Mouse (Mus musculus) liver, embryonic 12.5 days (tissue): Measurements from ENCODE around the gene Zc3h12c. TPM values are rescaled to one million over a fixed set of nuclear protein-coding genes. Genes with fewer than 3 reads are reported as not detected.

Experiments used
- ATAC-seq: fragments of 200-750 bp; cut with Nextera tagmentation; 2 replicates; pipeline ENCODE4 v1.8.0; 2017; ENCODE audit warnings: moderate number of reproducible peaks, mild to moderate bottlenecking, moderate library complexity
- H3K27ac ChIP-seq: fragments of 300-500 bp; sonication (generic); 2 replicates; pipeline ENCODE4 v1.5.1; 2016; ENCODE audit warnings: mild to moderate bottlenecking
- H3K27me3 ChIP-seq: fragments of 300-500 bp; sonication (generic); replicated peaks from 2 replicates; pipeline ENCODE4 v1.6.1; 2016; ENCODE audit warnings: mild to moderate bottlenecking, moderate library complexity
- H3K36me3 ChIP-seq: fragments of 300-500 bp; sonication (generic); 2 replicates; pipeline ENCODE4 v1.6.1; 2016; ENCODE audit warnings: mild to moderate bottlenecking, moderate library complexity
- H3K4me1 ChIP-seq: fragments of 300-500 bp; sonication (generic); 2 replicates; pipeline ENCODE4 v1.6.1; 2016
- H3K4me2 ChIP-seq: fragments of 300-500 bp; sonication (generic); 2 replicates; pipeline ENCODE4 v1.6.1; 2016; ENCODE audit warnings: mild to moderate bottlenecking, moderate library complexity
- H3K4me3 ChIP-seq: fragments of 300-500 bp; sonication (generic); 2 replicates; pipeline ENCODE4 v1.5.1; 2016; ENCODE audit warnings: mild to moderate bottlenecking, moderate library complexity
- H3K9ac ChIP-seq: fragments of 300-500 bp; sonication (generic); 2 replicates; pipeline ENCODE4 v1.6.1; 2016; ENCODE audit warnings: mild to moderate bottlenecking, moderate library complexity
- H3K9me3 ChIP-seq: fragments of 300-500 bp; sonication (generic); replicated peaks from 2 replicates; pipeline ENCODE4 v1.6.1; 2016; ENCODE audit warnings: mild to moderate bottlenecking, moderate library complexity
- whole genome bisulfite sequencing: fragments of 180-500 bp; shearing (Covaris S2); methylation state at CpG from one replicate; pipeline ENCODE4 v1.1.7; 2016; ENCODE audit not compliant: insufficient replicate concordance; 5-methylcytosine and 5-hydroxymethylcytosine counted together
- polyA plus RNA-seq: library from polyadenylated mRNA; unstranded; fragments of >200 nt; fragmentation: Nextera tagmentation; extraction: Ambion mirVana; gene quantifications from 2 replicates; pipeline ENCODE4 v1.2.1, GENCODE M21; 2016

Gene Zc3h12c
- polyA plus RNA-seq, 1 experiment from 2014 or later: 0.73 TPM

DNA sequence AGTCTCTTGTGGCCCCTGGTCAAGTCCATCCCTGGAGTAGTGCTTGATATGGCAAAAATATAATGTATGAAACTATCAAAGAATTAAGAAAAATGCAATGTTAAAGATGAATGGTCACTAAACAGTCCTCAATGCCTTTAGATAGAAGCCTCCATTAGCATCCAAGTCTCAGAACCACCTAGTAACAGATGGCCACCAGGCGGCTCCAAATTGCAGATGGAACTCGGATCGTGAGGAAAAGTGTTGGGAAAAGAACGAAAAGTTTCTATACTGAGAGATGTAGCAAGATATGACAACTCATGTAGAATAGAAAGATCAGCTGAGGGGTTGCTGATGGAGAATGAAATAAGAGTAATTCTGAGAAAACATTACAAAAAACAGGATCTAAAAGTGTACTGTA, 38.0 kb downstream of the Zc3h12c start:
- H3K27ac ChIP-seq: no peak overlapping the region
- peaks cover 5% of the 10 kb centered on the region; the same call in 1 of the 2 replicates for H3K36me3 ChIP-seq
- H3K4me3 ChIP-seq: no peak overlapping the region
- H3K4me2 ChIP-seq: no peak overlapping the region
- whole genome bisulfite sequencing: 72% methylated on average over 4 of the region's 4 CpGs
- no peak overlapping the region for H3K9ac ChIP-seq
- no peaks in the 10 kb centered on the region for H3K4me1 ChIP-seq
- H3K27me3 ChIP-seq: no peaks in the 10 kb centered on the region
- no peak for ATAC-seq
- no peaks in the 10 kb centered on the region for H3K9me3 ChIP-seq

DNA sequence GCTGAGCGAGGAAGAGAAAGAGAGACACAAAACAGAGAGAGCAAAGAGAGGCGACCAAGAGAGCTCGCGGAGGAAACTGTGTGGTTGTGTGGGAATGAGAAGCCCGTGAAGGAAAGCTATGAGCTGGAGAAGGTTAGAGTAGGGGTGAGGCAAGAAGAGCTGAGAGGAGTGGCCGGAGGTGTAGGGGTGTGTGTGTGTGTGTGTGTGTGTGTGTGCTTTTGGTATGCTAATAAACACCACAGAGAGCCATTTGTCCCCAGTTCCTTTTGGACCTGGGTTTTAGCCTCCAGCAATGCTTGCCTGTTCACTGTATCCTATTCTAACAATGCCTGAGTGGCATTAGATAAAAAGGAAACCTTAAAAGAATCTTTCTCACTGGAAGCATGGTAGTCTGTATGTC, 43.1 kb downstream of the Zc3h12c start:
- 85% methylated on average over 6 of the region's 6 CpGs for WGBS
- ATAC-seq: no peak
- H3K36me3 ChIP-seq: peaks cover 5% of the 10 kb centered on the region; the same call in 1 of the 2 replicates

GRCm38 (mm10) chr9:52119212-52119611, 49.2 kb downstream of the Zc3h12c start:
- 71% methylated on average over 4 of the region's 4 CpGs for WGBS
- Histone ChIP-seq H3K9me3 (no peaks in the 10 kb centered on the region), H3K27ac (no peak overlapping the region), H3K36me3 (peaks cover 20% of the 10 kb centered on the region), H3K9ac (no peak overlapping the region), H3K27me3 (no peaks in the 10 kb centered on the region), H3K4me2 (no peak overlapping the region), H3K4me3 (no peak overlapping the region), H3K4me1 (no peaks in the 10 kb centered on the region)
- ATAC-seq: no peak

More for the DNA sequence above, 43.1 kb downstream of the Zc3h12c start:
- Histone ChIP-seq H3K4me3 (no peak overlapping the region), H3K4me2 (no peak overlapping the region), H3K9me3 (no peaks in the 10 kb centered on the region), H3K9ac (no peak overlapping the region), H3K27ac (no peak overlapping the region), H3K27me3 (no peaks in the 10 kb centered on the region), H3K4me1 (no peaks in the 10 kb centered on the region)

DNA sequence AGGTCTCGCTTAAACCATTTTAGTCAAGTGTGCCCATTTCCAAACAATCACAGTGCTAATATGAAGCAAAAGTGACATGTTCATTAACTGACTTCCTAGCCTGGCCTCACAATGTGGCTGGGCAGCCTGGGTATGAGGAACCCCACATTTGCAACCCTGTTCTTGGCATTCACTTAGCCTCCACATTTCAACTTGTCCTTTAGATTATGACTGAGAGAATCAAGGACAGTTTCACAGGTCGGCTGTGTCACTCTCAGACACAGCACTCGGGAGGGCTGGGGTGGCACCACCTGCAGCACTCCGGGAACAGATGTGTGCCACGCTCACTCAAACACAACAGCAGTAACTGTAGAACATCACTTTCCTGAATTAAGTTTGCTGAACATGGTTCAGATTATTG, 55.3 kb downstream of the Zc3h12c start:
- Histone ChIP-seq H3K4me3 (no peak overlapping the region), H3K9me3 (no peaks in the 10 kb centered on the region), H3K27me3 (no peaks in the 10 kb centered on the region), H3K9ac (no peak overlapping the region), H3K4me2 (no peak overlapping the region), H3K27ac (no peak overlapping the region), H3K4me1 (peaks cover 13% of the 10 kb centered on the region), H3K36me3 (peaks cover 15% of the 10 kb centered on the region)
- no peak for ATAC-seq
- 78% methylated on average over 5 of the region's 5 CpGs for WGBS

DNA sequence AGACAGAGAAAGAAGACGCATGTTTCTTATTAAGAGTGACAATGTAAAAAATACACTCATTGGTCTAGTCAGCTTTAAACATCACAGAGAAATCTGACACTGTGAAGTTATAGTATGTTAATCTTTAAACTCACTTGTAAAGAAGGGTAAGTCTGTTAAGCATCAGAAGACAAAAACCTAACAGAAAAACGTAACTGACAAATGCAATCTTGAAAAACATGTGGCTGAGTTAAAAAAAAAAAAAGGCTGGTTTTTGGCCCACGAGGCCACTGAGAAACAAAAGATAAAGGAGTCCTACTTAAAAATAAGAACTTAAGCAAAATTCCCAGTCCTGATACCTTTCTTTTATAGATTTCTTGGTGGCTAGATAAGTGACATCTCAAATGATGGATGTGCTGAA, 57.6 kb downstream of the Zc3h12c start:
- Histone ChIP-seq H3K36me3 (peaks cover 4% of the 10 kb centered on the region), H3K4me3 (no peak overlapping the region)
- no peak for ATAC-seq

GRCm38 (mm10) chr9:52107161-52107560, 61.2 kb downstream of the Zc3h12c start:
- Histone ChIP-seq H3K27me3 (no peaks in the 10 kb centered on the region), H3K4me1 (peaks cover 42% of the 10 kb centered on the region), H3K9me3 (no peaks in the 10 kb centered on the region), H3K9ac (no peak overlapping the region), H3K36me3 (no peaks in the 10 kb centered on the region), H3K4me3 (no peak overlapping the region), H3K27ac (no peak overlapping the region), H3K4me2 (no peak overlapping the region)
- WGBS: 62% methylated on average over 3 of the region's 3 CpGs
- ATAC-seq: no peak

More for the DNA sequence above, 57.6 kb downstream of the Zc3h12c start:
- 37% methylated on average over 3 of the region's 3 CpGs for WGBS
- Histone ChIP-seq H3K27ac (no peak overlapping the region), H3K9me3 (no peaks in the 10 kb centered on the region), H3K9ac (no peak overlapping the region), H3K27me3 (no peaks in the 10 kb centered on the region), H3K4me2 (no peak overlapping the region), H3K4me1 (peaks cover 13% of the 10 kb centered on the region)

- Histone ChIP-seq H3K36me3 (no peaks in the 10 kb centered on the region), H3K4me1 (peaks cover 34% of the 10 kb centered on the region), H3K4me2 (no peak overlapping the region), H3K9ac (no peak overlapping the region), H3K4me3 (no peak overlapping the region), H3K27me3 (no peaks in the 10 kb centered on the region), H3K27ac (no peak overlapping the region), H3K9me3 (no peaks in the 10 kb centered on the region)
- WGBS: 75% methylated on average over 6 of the region's 6 CpGs
- ATAC-seq: no peak
Observed at GRCm38 (mm10) chr9:52105423-52105822, 62.9 kb downstream of the Zc3h12c start.

DNA sequence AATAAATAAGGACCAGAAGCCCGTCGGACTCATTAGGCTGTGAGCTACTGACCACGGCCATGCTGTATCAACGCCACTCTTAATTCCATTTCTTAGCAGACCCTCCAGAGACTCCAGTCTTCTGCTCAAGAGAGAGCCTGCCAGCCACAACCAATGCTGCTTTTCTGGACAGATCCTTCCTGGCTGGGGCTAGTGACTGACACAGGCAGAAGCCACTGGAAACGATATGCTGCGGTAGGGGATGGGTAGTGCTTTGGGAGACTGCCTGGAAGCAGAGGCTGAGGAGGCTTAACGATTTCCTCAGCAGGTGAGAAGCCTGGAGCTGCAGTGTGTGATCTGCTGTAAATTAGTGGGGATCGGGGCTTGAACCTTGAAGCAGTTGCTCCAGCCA, 64.2 kb downstream of the Zc3h12c start:
- 67% methylated on average over 8 of the region's 8 CpGs for WGBS
- H3K27me3 ChIP-seq: no peaks in the 10 kb centered on the region
- no peaks in the 10 kb centered on the region for H3K36me3 ChIP-seq
- H3K4me3 ChIP-seq: no peak overlapping the region
- H3K4me2 ChIP-seq: peak overlapping the region; percentile 35
- peaks cover 29% of the 10 kb centered on the region for H3K4me1 ChIP-seq
- no peak overlapping the region for H3K9ac ChIP-seq
- ATAC-seq: 0 out of 2 replicates have a peak, but pooled peaks have one; percentile 19
- H3K27ac ChIP-seq: peak overlapping the region; percentile 73
- H3K9me3 ChIP-seq: no peaks in the 10 kb centered on the region

GRCm38 (mm10) chr9:52103448-52104224, 64.7 kb downstream of the Zc3h12c start:
- H3K27ac ChIP-seq: peak overlapping the region; percentile 73
- 51% methylated on average over 9 of the region's 9 CpGs for WGBS
- peaks cover 29% of the 10 kb centered on the region for H3K4me1 ChIP-seq
- H3K9ac ChIP-seq: no peak overlapping the region
- no peaks in the 10 kb centered on the region for H3K36me3 ChIP-seq
- H3K9me3 ChIP-seq: no peaks in the 10 kb centered on the region
- peak overlapping the region; percentile 35; the same call in 1 of the 2 replicates for H3K4me2 ChIP-seq
- no peaks in the 10 kb centered on the region for H3K27me3 ChIP-seq
- ATAC-seq: peak; percentile 79
- H3K4me3 ChIP-seq: no peak overlapping the region

- no peak for ATAC-seq
Observed at GRCm38 (mm10) chr9:52102060-52102844, 66.1 kb downstream of the Zc3h12c start.

GRCm38 (mm10) chr9:52100426-52100825, 67.9 kb downstream of the Zc3h12c start:
- H3K36me3 ChIP-seq: no peaks in the 10 kb centered on the region
- peaks cover 5% of the 10 kb centered on the region; the same call in 1 of the 2 replicates for H3K27me3 ChIP-seq
- WGBS: 86% methylated on average over 14 of the region's 14 CpGs
- H3K9me3 ChIP-seq: no peaks in the 10 kb centered on the region
- H3K4me1 ChIP-seq: peaks cover 29% of the 10 kb centered on the region
- no peak overlapping the region for H3K4me3 ChIP-seq
- ATAC-seq: no peak
- no peak overlapping the region for H3K4me2 ChIP-seq
- no peak overlapping the region for H3K27ac ChIP-seq
- H3K9ac ChIP-seq: no peak overlapping the region

More at GRCm38 (mm10) chr9:52102060-52102844, 66.1 kb downstream of the Zc3h12c start:
- peaks cover 4% of the 10 kb centered on the region; the same call in 1 of the 2 replicates for H3K27me3 ChIP-seq
- H3K4me1 ChIP-seq: peaks cover 29% of the 10 kb centered on the region
- no peak overlapping the region for H3K27ac ChIP-seq
- no peaks in the 10 kb centered on the region for H3K9me3 ChIP-seq
- no peak overlapping the region for H3K9ac ChIP-seq
- no peak overlapping the region for H3K4me2 ChIP-seq
- H3K36me3 ChIP-seq: no peaks in the 10 kb centered on the region
- 69% methylated on average over 13 of the region's 13 CpGs for WGBS
- H3K4me3 ChIP-seq: no peak overlapping the region

- H3K4me3 ChIP-seq: no peak overlapping the region
- ATAC-seq: peak; percentile 40; the same call in 1 of the 2 replicates
- H3K4me2 ChIP-seq: no peak overlapping the region
- WGBS: 0% methylated on average over 7 of the region's 7 CpGs
- H3K9ac ChIP-seq: no peak overlapping the region
- H3K4me1 ChIP-seq: peaks cover 21% of the 10 kb centered on the region
- peaks cover 5% of the 10 kb centered on the region; the same call in 1 of the 2 replicates for H3K27me3 ChIP-seq
- no peaks in the 10 kb centered on the region for H3K9me3 ChIP-seq
- H3K27ac ChIP-seq: no peak overlapping the region
- no peaks in the 10 kb centered on the region for H3K36me3 ChIP-seq
Observed at GRCm38 (mm10) chr9:52098600-52098999, 69.8 kb downstream of the Zc3h12c start.
